In the genomic region with DNA sequence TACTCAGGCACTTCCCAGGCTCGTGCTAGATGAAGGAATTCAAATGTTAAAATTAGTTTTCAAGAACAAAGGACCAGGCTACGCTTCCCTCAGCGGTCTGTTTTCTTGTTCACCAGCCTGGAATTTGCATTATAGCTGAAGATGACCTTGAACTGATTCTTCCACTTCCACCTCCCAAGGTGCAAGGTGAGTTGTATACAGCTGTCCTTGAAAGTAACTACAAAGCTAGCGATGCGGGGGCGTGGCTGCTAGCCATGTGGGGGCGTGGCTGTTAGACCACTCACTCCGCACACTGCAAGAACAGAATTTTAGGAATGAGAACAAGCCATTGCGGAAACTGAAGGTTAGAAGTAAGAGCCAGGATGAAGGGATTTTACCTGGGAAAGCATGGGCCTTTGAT, we compare ENCODE assay signal across 10 mouse cellular contexts. TPM values are rescaled to one million over a fixed set of nuclear protein-coding genes. Genes with fewer than 3 reads are reported as not detected.
DNase-seq lines count a peak whose midpoint lies in the region; ATAC-seq and TF ChIP-seq lines count a peak whose summit lies in the region.
"Had no signal": no experiment of that assay in that cellular context is flagged by ENCODE, and none has a peak within 500 bp of the region (broad histone marks: within the 10 kb centered on the region; RNA-seq: fewer than 3 reads in every experiment).

No protein-coding gene starts in this region.

- H3K4me3 ChIP-seq in hindbrain, embryonic 11.5 days (ENCODE audit: low read depth, low read length): no peak overlapping the region
- no peak overlapping the region for H3K4me3 ChIP-seq in hindbrain, postnatal 0 days (ENCODE audit: low read length)
- H3K4me3 ChIP-seq in ES-Bruce4 (ENCODE audit: low read depth, low read length): peak overlapping the region; percentile 72
- H3K4me3 ChIP-seq in limb, embryonic 14.5 days (replicated peaks; ENCODE audit: low read length): no peak overlapping the region
- H3K4me3 ChIP-seq: liver, embryonic 12.5 days had no signal

- peak; percentile 48 for DNase-seq in hindbrain, embryonic 11.5 days (ENCODE audit: low spot score)
- no peak for DNase-seq in hindbrain, postnatal 0 days (ENCODE audit: low spot score)
- DNase-seq in ZHBTc4 (ENCODE audit: low read depth, low spot score): peak; percentile 99
- peak; percentile 31 for DNase-seq in limb, embryonic 14.5 days (ENCODE audit: low spot score)
- DNase-seq in left cerebral cortex, postnatal 36 days (ENCODE audit: low spot score in 2 of 2): no peak
- DNase-seq in layer of hippocampus, adult 9-11 months: no peak
- no peak for DNase-seq in right cerebral cortex, postnatal 25 days
- DNase-seq: heart, postnatal 36 days had no signal

- H3K9me3 ChIP-seq in hindbrain, embryonic 11.5 days (ENCODE audit: control insufficient read depth, low read length): no peaks in the 10 kb centered on the region
- no peaks in the 10 kb centered on the region for H3K9me3 ChIP-seq in hindbrain, postnatal 0 days (ENCODE audit: low read length)
- H3K9me3 ChIP-seq in ES-Bruce4 (replicated peaks; ENCODE audit: control insufficient read depth, insufficient read depth, low read length, poor library complexity, severe bottlenecking): no peaks in the 10 kb centered on the region
- no peaks in the 10 kb centered on the region for H3K9me3 ChIP-seq in limb, embryonic 14.5 days (ENCODE audit: control insufficient read depth, low read length)
- H3K9me3 ChIP-seq: liver, embryonic 12.5 days had no signal

- no peak for TF ChIP-seq CTCF in hindbrain, postnatal 0 days (IDR thresholded peaks at IDR 0.05; ENCODE audit: low read depth)
- TF ChIP-seq CTCF in ES-Bruce4 (IDR thresholded peaks at IDR 0.05; ENCODE audit: low read depth, low read length): no peak

- H3K36me3 ChIP-seq in hindbrain, embryonic 11.5 days (ENCODE audit: control insufficient read depth, insufficient read depth, low read length): no peaks in the 10 kb centered on the region
- no peaks in the 10 kb centered on the region for H3K36me3 ChIP-seq in hindbrain, postnatal 0 days (ENCODE audit: insufficient read depth, low read length)
- H3K36me3 ChIP-seq in ES-Bruce4 (ENCODE audit: control insufficient read depth, insufficient read depth, low read length, poor library complexity, severe bottlenecking): no peaks in the 10 kb centered on the region
- no peaks in the 10 kb centered on the region for H3K36me3 ChIP-seq in limb, embryonic 14.5 days (ENCODE audit: control insufficient read depth, insufficient read depth, low read length)
- H3K36me3 ChIP-seq: liver, embryonic 12.5 days had no signal

- no peak overlapping the region for H3K9ac ChIP-seq in hindbrain, embryonic 11.5 days (ENCODE audit: low read depth, low read length)
- no peak overlapping the region for H3K9ac ChIP-seq in hindbrain, postnatal 0 days (replicated peaks; ENCODE audit: low read length)
- peak overlapping the region; percentile 91; the same call in 1 of the 2 replicates for H3K9ac ChIP-seq in ES-Bruce4 (ENCODE audit: low read depth, poor library complexity, severe bottlenecking)
- no peak overlapping the region for H3K9ac ChIP-seq in limb, embryonic 14.5 days (ENCODE audit: low read depth, low read length, severe bottlenecking)
- H3K9ac ChIP-seq: liver, embryonic 12.5 days had no signal

- intact Hi-C loops in left cerebral cortex, postnatal 36 days (cut with DNase I): no loop called here

- peaks cover 29% of the 10 kb centered on the region for H3K27me3 ChIP-seq in hindbrain, embryonic 11.5 days (ENCODE audit: control insufficient read depth, insufficient read depth, low read length)
- H3K27me3 ChIP-seq in hindbrain, postnatal 0 days (ENCODE audit: insufficient read depth, low read length): peaks cover 14% of the 10 kb centered on the region; the same call in 1 of the 2 replicates
- H3K27me3 ChIP-seq in ES-Bruce4 (ENCODE audit: control insufficient read depth, insufficient read depth, low read length, poor library complexity, severe bottlenecking): no peaks in the 10 kb centered on the region
- H3K27me3 ChIP-seq in limb, embryonic 14.5 days (ENCODE audit: control insufficient read depth, insufficient read depth, low read length): peaks cover 25% of the 10 kb centered on the region

- WGBS in hindbrain, embryonic 11.5 days: 4% methylated on average over 9 of the region's 9 CpGs
- WGBS in hindbrain, postnatal 0 days: 16% methylated on average over 9 of the region's 9 CpGs
- WGBS in limb, embryonic 14.5 days: 8% methylated on average over 9 of the region's 9 CpGs

- H3K27ac ChIP-seq in hindbrain, embryonic 11.5 days (ENCODE audit: low read depth, low read length): no peak overlapping the region
- no peak overlapping the region for H3K27ac ChIP-seq in hindbrain, postnatal 0 days
- H3K27ac ChIP-seq in ES-Bruce4 (ENCODE audit: insufficient read depth, low read length): peak overlapping the region; percentile 98
- H3K27ac ChIP-seq in limb, embryonic 14.5 days (replicated peaks; ENCODE audit: low read depth, low read length): no peak overlapping the region
- H3K27ac ChIP-seq: liver, embryonic 12.5 days had no signal

- 0 out of 2 replicates have a peak overlapping the region, but pooled peaks have one; percentile 7 for H3K4me2 ChIP-seq in hindbrain, embryonic 11.5 days (replicated peaks; ENCODE audit: low read depth, low read length)
- no peak overlapping the region for H3K4me2 ChIP-seq in hindbrain, postnatal 0 days (ENCODE audit: low read depth, low read length)
- no peak overlapping the region; the same call in 1 of the 2 replicates for H3K4me2 ChIP-seq in limb, embryonic 14.5 days (replicated peaks; ENCODE audit: low read depth, low read length, severe bottlenecking)
- H3K4me2 ChIP-seq: liver, embryonic 12.5 days had no signal

- no peak for ATAC-seq in hindbrain, embryonic 11.5 days (ENCODE audit: low FRiP score)
- ATAC-seq in hindbrain, postnatal 0 days: no peak
- ATAC-seq in limb, embryonic 14.5 days (ENCODE audit: low FRiP score, low read depth): no peak
- ATAC-seq: liver, embryonic 12.5 days had no signal

- no peak for TF ChIP-seq POLR2A in ES-Bruce4 (IDR thresholded peaks at IDR 0.05; ENCODE audit: insufficient read depth, low read length)
- TF ChIP-seq POLR2A in limb, embryonic 14.5 days (IDR thresholded peaks at IDR 0.05; ENCODE audit: borderline replicate concordance, extremely low read depth, insufficient read depth, insufficient read length): no peak

- no peaks in the 10 kb centered on the region; the same call in 1 of the 2 replicates for H3K4me1 ChIP-seq in hindbrain, embryonic 11.5 days (replicated peaks; ENCODE audit: control insufficient read depth, insufficient read depth, low read length)
- no peaks in the 10 kb centered on the region for H3K4me1 ChIP-seq in hindbrain, postnatal 0 days (ENCODE audit: insufficient read depth, low read length)
- H3K4me1 ChIP-seq in ES-Bruce4 (ENCODE audit: control insufficient read depth, insufficient read depth, low read length): peaks cover 3% of the 10 kb centered on the region
- H3K4me1 ChIP-seq in limb, embryonic 14.5 days (ENCODE audit: control insufficient read depth, insufficient read depth, low read length): no peaks in the 10 kb centered on the region

- TF ChIP-seq EP300 in ES-Bruce4 (IDR thresholded peaks at IDR 0.05; ENCODE audit: insufficient read depth, low read depth, low read length): peak; percentile 98

RNA-seq across cellular contexts. Expression of a gene that starts 1.2 kb away (rescaled TPM):
- polyA plus RNA-seq in hindbrain, embryonic 11.5 days (2014; fragmentation: Nextera tagmentation; extraction: Ambion mirVana): 0.31 TPM in 1 of 2 replicates, not detected in the other
- 0.42 TPM in 1 of 2 replicates, not detected in the other for total RNA-seq in hindbrain, postnatal 0 days (2014; rRNA removed)
- polyA plus RNA-seq in hindbrain, postnatal 0 days (2015; fragmentation: Nextera tagmentation; extraction: Ambion mirVana): 0.10 TPM in 1 of 2 replicates, not detected in the other
- polyA plus RNA-seq in ES-Bruce4 (2011; ENCODE audit: insufficient read depth, insufficient read length, low read depth, missing spikeins): 22.3 and 23.2 TPM in 2 replicates
- 0.09 and 0.13 TPM in 2 replicates for polyA plus RNA-seq in limb, embryonic 14.5 days (2012; rRNA removed)
- 0.11 TPM in 1 of 2 replicates, not detected in the other for polyA plus RNA-seq in limb, embryonic 14.5 days (2014; fragmentation: Nextera tagmentation; extraction: Ambion mirVana)
- not detected for total RNA-seq in left cerebral cortex, postnatal 36 days (2021)

RNA-seq across cellular contexts. Expression of a gene that starts 53.8 kb away (rescaled TPM):
- polyA plus RNA-seq in hindbrain, embryonic 11.5 days (2014; fragmentation: Nextera tagmentation; extraction: Ambion mirVana): 13.1 and 14.7 TPM in 2 replicates
- 13.7 and 26.5 TPM in 2 replicates for total RNA-seq in hindbrain, postnatal 0 days (2014; rRNA removed)
- 14.4 and 19.3 TPM in 2 replicates for polyA plus RNA-seq in hindbrain, postnatal 0 days (2015; fragmentation: Nextera tagmentation; extraction: Ambion mirVana)
- 51.1 and 52.8 TPM in 2 replicates for polyA plus RNA-seq in ES-Bruce4 (2011; ENCODE audit: insufficient read depth, insufficient read length, low read depth, missing spikeins)
- 85.4 and 96.4 TPM in 2 replicates for polyA plus RNA-seq in limb, embryonic 14.5 days (2012; rRNA removed)
- polyA plus RNA-seq in limb, embryonic 14.5 days (2014; fragmentation: Nextera tagmentation; extraction: Ambion mirVana): 56.5 and 59.6 TPM in 2 replicates
- total RNA-seq in left cerebral cortex, postnatal 36 days (2021): 10 to 100 TPM; 10.9 to 13.3 TPM

Comparison
In these comparisons a context has a peak if more than half of its experiments do, and no peak if none do; other contexts are left out.
1. DNase-seq: peak in hindbrain, embryonic 11.5 days (single experiment), ZHBTc4 (single experiment) and limb, embryonic 14.5 days (single experiment); none in hindbrain, postnatal 0 days (single experiment), left cerebral cortex, postnatal 36 days (0 of 2), layer of hippocampus, adult 9-11 months (single experiment) and right cerebral cortex, postnatal 25 days (single experiment).
2. RNA of a gene that starts 1.2 kb away (polyA plus RNA-seq): 22.3 to 23.2 TPM in ES-Bruce4; 0.31 TPM in hindbrain, embryonic 11.5 days, 0.09 to 0.13 TPM in limb, embryonic 14.5 days and 0.10 TPM in hindbrain, postnatal 0 days; every median in the first group is over 10 times any median in the second.